Mouse (Mus musculus): ENCODE measurements around the gene Cd4. TPM values are rescaled to one million over a fixed set of nuclear protein-coding genes. Genes with fewer than 3 reads are reported as not detected.

Cd4 gene
- polyA plus RNA-seq (2012; rRNA removed): 0.13 and 0.17 TPM in 2 replicates

DNA sequence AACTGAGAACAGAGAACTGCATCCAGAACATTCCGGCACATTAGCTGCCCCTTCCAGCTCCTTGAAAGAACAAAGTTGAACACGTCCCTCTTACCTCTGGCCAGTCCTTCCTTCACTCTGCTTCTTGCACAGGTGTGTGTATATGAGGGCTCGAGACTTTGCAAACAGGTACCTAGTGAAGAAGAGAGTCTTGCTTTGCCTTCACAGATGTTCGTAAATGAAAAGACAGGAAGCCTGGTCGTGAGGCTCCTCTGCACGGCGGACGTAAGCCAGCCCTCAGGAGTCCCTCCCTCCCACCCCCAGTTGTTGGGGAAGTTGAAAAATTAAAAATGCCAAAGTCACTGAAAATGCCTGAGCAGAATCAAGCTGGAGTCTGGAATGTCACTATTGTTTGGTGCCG is at the start of gene Cd4:
Cd4 (minus strand) TSS at position 236 of the 400 bp plus-strand sequence.

DNA sequence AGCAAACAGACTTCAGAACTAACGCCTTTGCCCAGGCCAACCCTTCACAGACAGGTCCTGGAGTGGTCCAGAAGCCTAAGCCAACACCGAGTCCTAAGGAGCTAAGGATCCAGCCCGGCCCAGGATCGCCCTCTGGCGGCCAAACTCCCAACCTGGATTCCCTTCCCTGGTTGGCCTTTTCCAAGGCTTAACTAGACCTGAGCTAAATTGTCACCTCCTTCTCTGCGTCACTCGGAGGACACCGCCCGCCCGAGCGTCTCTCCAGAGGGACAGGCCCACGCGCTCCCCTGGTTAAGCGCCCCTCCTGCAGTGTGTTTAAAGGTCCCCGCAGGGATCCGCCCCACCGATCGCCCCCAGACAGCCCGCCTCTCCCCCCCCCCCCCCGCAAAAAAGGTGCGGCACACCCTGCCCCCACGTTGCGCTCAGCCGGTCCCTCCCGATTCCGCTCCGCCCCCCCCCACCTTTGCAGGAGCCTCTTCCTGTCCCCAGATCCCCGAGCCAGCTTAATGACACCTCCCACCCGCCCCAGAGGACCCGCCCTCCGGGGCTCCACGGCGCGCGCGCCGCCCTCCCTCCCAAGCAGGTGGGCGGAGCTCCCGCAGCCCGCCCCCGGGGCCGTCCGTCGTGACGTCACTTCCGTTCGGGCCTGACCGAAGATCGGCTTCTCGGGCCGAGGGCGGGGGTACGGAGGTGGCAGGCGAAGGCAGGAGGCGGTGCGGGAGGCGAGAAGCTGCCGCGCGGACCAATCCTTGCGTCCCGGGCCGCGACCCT is 42.9 kb upstream of the Cd4 start, which contains the start of gene Mlf2:
Mlf2 (plus strand) TSS at position 633 of the 771 bp plus-strand sequence.

DNA sequence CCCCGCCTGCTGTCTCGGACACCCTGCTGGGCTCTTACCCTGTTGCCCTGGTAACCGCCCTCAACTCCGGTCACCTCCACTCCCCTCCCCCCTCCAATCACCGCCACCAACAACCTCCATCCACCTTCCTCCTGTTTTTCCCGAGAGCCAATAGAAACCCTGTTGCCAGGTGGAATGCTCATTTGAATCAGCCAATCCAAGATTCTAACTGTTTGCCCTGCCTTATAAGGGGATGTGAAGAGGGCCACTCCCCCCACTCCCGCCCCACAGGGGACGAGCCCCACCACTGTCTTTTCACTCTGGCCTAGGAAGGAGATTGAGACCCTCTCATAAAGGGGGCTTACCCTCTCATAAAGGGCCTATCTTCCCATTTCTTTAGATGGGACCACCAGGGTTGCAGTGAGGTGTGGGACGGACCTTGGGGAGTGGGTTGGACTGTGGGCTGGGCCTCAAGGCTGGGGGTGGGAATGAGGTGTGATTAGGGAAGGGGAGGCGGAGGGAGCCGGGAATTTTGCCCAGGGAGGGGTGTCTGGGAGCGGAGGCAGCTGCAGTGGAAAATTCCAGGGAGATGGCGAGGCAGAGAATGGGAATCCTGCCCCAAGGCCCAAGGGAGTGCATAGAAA is 31.8 kb upstream of the Cd4 start, which contains the start of gene Ptms:
Ptms (minus strand) TSS at position 409 of the 623 bp plus-strand sequence.

DNA sequence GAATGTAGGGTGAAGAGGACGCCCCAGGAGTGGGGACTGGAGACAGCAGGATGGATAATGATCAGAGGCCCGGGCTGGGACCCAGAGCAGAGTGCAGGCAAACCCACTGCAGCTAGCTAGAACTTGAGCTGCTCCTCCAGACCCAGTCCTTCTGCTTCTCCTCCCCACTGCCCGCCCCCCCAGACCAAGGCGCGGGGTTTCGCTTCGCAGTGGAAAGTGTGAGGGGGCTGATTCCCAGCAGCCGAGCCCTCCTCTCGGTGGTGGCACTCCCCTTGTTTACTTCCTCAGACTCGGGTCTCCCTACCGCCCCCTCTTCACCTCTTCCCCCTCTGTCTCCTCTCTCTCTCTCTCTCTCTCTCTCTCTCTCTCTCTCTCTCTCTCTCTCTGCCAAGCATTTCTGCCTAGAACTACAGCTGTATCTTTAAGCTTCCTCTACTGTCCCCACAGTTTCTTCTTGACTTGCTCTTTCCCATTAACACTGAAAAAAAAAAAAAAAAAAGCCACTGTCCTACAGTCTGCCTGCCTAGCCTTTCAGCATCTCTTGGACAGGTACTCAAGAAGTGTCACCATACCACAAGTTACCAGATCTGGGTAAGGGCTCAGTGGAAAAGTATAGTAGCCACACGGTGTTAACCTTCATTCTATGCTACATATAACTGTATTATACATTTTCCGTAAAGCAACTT is 23.7 kb upstream of the Cd4 start, which contains the start of gene Lag3:
Lag3 (minus strand) TSS at position 173 of the 686 bp plus-strand sequence.

DNA sequence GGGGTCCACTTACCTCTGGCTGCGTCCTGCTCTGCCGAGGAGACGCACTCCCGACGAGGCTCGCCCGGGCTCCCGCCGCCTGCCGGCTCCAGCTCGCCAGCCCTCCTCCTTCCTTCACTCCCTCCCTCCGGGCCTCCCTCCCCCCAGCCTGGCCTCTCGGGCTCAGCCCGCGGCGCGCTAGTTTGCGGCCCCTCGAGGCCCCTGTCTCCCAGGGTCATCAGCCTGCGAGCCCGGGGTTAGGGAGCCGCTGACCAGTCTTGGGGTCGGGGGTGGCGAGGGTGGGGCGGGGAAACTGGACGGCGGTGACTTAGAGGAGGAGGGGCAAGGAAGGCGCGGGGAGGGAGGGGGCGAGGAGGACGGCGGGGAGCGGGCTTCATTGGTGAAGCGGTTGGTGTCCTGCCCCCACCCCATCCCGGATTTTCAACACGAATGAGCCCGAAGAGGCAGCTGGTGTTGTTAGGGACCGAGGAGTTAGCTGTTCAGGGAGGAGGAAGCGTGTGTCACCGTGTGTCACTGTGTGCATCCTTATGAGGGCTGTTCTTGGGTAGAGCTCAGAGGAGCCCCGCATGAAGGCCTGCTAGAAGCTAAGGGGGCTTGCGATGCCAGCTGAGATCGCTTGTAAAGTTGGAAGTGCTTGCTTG is 24.2 kb downstream of the Cd4 start, which contains the start of gene Gpr162:
Gpr162 (minus strand) TSS at position 326 of the 641 bp plus-strand sequence.

DNA sequence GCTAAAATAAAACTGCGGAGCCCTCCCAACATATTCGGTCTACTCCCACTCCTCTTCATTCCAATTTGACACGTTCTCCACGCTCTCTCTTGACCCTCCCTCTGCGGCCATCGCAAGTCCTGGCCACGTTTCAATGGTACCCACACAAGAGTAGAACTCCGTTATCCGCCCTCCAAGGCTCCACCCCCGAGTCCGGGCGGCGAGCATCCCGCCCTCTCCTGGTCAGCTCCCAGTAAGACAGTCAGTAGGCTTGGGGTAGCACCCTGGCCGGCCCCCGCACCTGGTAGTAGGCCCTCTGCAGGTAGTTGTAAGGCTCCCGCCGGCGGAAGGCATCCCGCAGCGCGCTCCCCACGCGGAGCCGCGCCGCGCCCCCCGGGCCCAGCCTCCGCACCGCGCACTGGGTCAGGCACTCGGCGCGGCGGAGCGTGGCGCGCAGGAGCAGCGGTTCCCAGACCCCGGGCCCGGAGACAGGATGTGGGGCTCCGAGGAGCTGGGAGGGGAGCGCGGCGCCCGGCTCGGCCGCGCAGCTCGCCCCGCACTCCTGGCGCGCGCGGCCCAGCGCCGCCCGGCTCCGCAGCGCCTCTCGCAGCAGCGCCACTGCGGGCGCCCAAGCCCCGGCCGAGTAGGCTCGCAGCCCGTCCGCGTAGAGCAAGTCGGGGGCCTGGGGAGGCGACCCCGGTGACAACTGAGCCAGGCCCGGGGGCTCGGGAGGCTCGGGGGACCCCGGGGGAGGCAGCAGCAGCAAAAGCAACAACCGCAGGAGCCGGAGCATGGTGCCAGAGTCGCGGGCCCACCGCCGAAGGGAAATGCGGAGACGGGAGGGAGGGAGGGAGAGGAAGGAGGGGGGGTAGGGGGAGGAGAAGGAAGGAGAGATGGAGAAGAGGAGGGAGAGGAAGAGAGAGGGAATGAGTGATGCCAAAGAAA is 30.8 kb downstream of the Cd4 start, which contains the start of gene P3h3:
P3h3 (minus strand) TSS at position 837 of the 924 bp plus-strand sequence.

DNA sequence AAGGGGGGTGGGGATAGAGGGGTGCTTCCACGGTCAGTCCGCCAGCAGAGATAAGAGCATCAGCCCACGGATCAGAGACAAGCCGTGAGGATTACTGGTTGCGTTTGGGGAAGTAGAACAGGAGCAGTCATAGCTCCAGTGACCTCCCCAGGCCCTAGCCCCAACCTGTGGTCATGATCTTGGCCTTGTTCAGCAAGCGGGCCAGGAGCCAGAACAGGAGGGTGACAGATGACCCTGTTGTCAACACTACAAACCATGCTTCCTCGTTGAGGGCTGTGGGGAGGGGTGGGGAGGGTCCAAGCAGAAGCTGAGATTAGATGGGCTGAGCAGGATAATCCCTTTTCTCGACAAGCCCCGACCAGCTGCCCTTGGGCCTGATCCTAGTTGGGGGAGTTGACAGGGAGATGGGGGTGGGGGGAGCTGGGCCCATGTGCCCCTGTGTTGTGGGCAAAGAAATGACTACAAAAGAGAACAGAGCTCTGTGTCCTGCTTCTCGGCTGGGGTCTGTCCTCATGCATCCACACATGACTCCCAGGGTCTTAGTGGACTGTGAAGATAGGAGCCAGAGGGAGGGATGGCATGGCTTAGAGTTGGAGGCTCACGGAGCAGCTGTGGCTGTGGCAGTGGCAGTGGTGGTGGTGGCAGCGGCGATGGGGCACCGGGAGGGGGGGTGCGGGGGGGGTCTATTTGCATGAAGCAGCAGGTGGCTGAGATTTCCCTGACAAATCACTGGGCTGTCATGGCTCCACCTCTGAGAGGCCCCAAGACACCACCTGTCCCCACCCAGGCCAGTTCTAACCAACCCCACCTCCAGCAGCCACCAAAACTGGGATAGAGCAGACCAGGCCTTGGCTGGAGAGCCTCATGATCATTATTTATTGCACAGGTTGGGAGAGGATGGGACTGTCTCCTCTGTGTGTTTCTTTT is 47.5 kb downstream of the Cd4 start, which contains the start of gene Gnb3:
Gnb3 (minus strand) TSS at position 35 of the 927 bp plus-strand sequence.

DNA sequence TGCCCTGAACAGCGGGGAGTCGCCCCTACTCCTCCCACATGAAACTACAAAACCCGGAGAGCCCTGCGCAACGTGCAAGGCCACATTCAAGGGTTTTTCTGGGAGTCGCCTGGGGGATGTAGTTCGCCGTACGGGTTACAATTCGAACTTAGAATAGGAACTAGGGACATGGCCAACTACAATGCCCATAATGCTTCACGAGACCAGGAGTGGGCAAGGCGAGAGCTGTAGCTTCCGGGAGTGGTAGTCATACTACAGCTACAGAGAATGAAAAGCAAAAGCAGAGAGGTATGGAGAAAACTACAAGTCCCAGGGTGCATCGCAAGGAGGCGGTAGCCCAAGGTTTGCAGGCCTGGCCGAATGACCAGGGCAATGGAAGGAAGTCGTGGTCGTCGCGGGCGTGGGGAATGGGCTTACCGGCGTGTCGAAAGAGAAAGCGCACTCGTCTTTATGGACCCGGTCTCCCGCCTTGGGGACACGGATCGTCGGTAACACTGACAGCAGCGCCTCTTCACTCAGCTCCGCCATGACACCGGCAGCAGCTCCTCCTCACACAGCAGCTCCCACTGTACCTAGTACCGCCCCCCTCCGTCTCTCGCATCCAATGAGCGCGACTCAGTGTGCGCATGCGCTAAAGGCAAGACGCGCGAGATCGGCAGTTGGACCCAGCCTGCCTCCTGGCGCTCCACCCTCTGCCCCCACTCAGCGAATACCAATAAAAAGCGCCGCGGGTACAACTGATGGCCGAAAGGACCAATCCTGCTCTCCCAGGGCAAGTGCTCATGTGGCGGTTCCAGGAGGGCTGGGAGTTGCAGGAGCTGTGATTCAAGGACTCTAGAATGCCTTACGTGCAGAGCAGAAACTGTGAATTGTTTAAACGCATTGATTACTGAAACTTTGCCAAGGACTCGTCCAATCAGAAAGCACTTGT is 58.9 kb downstream of the Cd4 start, which contains the start of the genes Usp5 and Cdca3:
Usp5 (minus strand) TSS at position 617 of the 931 bp plus-strand sequence.
Cdca3 (plus strand) TSS at position 680 of the 931 bp plus-strand sequence.

Other genes with a start within 250 kb of the Cd4 start
- 48.3 and 54.5 TPM in 2 replicates for gene Lpcat3, start 225.2 kb downstream of the Cd4 start, polyA plus RNA-seq (2012; rRNA removed)
- 93.9 and 100 TPM in 2 replicates for gene Emg1, start 176.0 kb downstream of the Cd4 start, polyA plus RNA-seq (2012; rRNA removed)
- gene Phb2, start 175.9 kb downstream of the Cd4 start, polyA plus RNA-seq (2012; rRNA removed): 139 and 149 TPM in 2 replicates
- gene Ptpn6, start 149.5 kb downstream of the Cd4 start, polyA plus RNA-seq (2012; rRNA removed): 2.6 and 2.9 TPM in 2 replicates
- gene Grcc10, start 146.8 kb downstream of the Cd4 start, polyA plus RNA-seq (2012; rRNA removed): 564 and 575 TPM in 2 replicates
- not detected in 2 replicates for gene Gm45234, start 132.2 kb downstream of the Cd4 start, polyA plus RNA-seq (2012; rRNA removed)
- gene Atn1, start 131.7 kb downstream of the Cd4 start, polyA plus RNA-seq (2012; rRNA removed): 53.4 and 64.6 TPM in 2 replicates
- gene Eno2, start 118.5 kb downstream of the Cd4 start, polyA plus RNA-seq (2012; rRNA removed): 119 and 125 TPM in 2 replicates
- 8.5 and 10.6 TPM in 2 replicates for gene Lrrc23, start 108.5 kb downstream of the Cd4 start, polyA plus RNA-seq (2012; rRNA removed)
- 4.8 and 7.0 TPM in 2 replicates for gene Spsb2, start 79.6 kb downstream of the Cd4 start, polyA plus RNA-seq (2012; rRNA removed)
- 410 and 448 TPM in 2 replicates for gene Tpi1, start 73.9 kb downstream of the Cd4 start, polyA plus RNA-seq (2012; rRNA removed)
- 147 and 151 TPM in 2 replicates for gene Usp5, start 58.7 kb downstream of the Cd4 start, polyA plus RNA-seq (2012; rRNA removed)
- 23.5 and 24.3 TPM in 2 replicates for gene Cdca3, start 58.7 kb downstream of the Cd4 start, polyA plus RNA-seq (2012; rRNA removed)
- 0.63 and 2.5 TPM in 2 replicates for gene Gnb3, start 47.9 kb downstream of the Cd4 start, polyA plus RNA-seq (2012; rRNA removed)
- gene P3h3, start 30.5 kb downstream of the Cd4 start, polyA plus RNA-seq (2012; rRNA removed): 140 and 149 TPM in 2 replicates
- 132 and 136 TPM in 2 replicates for gene Gpr162, start 24.2 kb downstream of the Cd4 start, polyA plus RNA-seq (2012; rRNA removed)
- 2.9 and 3.3 TPM in 2 replicates for gene Lag3, start 23.5 kb upstream of the Cd4 start, polyA plus RNA-seq (2012; rRNA removed)
- gene Ptms, start 31.9 kb upstream of the Cd4 start, polyA plus RNA-seq (2012; rRNA removed): 1,878 and 2,539 TPM in 2 replicates
- gene Mlf2, start 43.2 kb upstream of the Cd4 start, polyA plus RNA-seq (2012; rRNA removed): 582 and 592 TPM in 2 replicates
- gene Cops7a, start 77.3 kb upstream of the Cd4 start, polyA plus RNA-seq (2012; rRNA removed): 141 and 143 TPM in 2 replicates
- gene Pianp, start 108.5 kb upstream of the Cd4 start, polyA plus RNA-seq (2012; rRNA removed): 66.2 and 72.7 TPM in 2 replicates
- gene Zfp384, start 120.9 kb upstream of the Cd4 start, polyA plus RNA-seq (2012; rRNA removed): 71.6 and 74.2 TPM in 2 replicates
- 120 and 130 TPM in 2 replicates for gene Ing4, start 151.5 kb upstream of the Cd4 start, polyA plus RNA-seq (2012; rRNA removed)
- 24.3 and 28.5 TPM in 2 replicates for gene Acrbp, start 161.5 kb upstream of the Cd4 start, polyA plus RNA-seq (2012; rRNA removed)
- 0.82 and 0.98 TPM in 2 replicates for gene Lpar5, start 179.7 kb upstream of the Cd4 start, polyA plus RNA-seq (2012; rRNA removed)
- gene Chd4, start 207.8 kb upstream of the Cd4 start, polyA plus RNA-seq (2012; rRNA removed): 65.2 and 67.5 TPM in 2 replicates
- gene Nop2, start 243.7 kb upstream of the Cd4 start, polyA plus RNA-seq (2012; rRNA removed): 34.2 and 34.6 TPM in 2 replicates

All from central nervous system, embryonic 18 days (tissue).